Mouse (Mus musculus): ENCODE measurements around the gene Kcnd1. TPM values are rescaled to one million over a fixed set of nuclear protein-coding genes. Genes with fewer than 3 reads are reported as not detected.

Kcnd1 gene
- polyA plus RNA-seq, 2 experiments = 0.19 to 0.37 TPM

DNA sequence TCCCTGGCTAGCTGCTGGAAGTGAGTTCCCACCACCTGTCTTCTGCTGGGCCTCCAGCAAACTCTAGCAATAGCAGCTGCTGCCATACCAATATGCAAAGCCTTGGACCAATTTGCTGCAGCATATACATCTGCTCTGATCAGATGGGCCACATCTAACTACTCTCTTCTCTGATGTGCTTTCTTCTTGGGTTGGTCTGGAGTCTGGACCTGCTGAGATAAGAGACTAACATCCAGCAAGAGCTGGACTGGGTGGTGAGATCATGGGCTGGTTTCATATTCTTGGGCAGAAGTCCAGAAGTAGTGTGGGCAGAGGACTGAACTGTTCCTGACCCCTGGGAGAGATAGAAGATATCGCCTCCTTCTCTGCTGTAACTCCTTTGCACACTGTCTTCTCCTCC, 15.1 kb downstream of the Kcnd1 start:
- Histone ChIP-seq H3K27ac (peak overlapping the region; percentile 94), H3K4me3 (ENCODE audit: insufficient read depth in 1 of 2, low read depth in 2 of 2, low read length in 2 of 2) (no peak overlapping the region; a peak in 1 of 4 replicates), H3K36me3 (replicated peaks; ENCODE audit: control insufficient read depth, insufficient read depth, low read depth) (no peaks in the 10 kb centered on the region), H3K27me3 (ENCODE audit: control insufficient read depth, insufficient read depth, low read length) (no peaks in the 10 kb centered on the region), H3K9ac (replicated peaks) (peak overlapping the region; percentile 49), H3K4me1 (replicated peaks; ENCODE audit: control insufficient read depth in 2 of 2, insufficient read depth in 2 of 2, low read length in 1 of 2) (peaks cover 33 to 53% of the 10 kb centered on the region in 2 experiments), H3K9me3 (ENCODE audit: control insufficient read depth, low read length) (no peaks in the 10 kb centered on the region), H3K4me2 (ENCODE audit: low read depth) (peak overlapping the region; percentile 53)
- peak; percentile 58 to 65 (median 58) for DNase-seq (ENCODE audit: low read depth in 3 of 3, low spot score in 3 of 3)
- peak; percentile 54 for ATAC-seq (ENCODE audit: insufficient read depth)
- WGBS (ENCODE audit: insufficient replicate concordance) = 33% methylated on average over 1 of the region's 1 CpGs
- TF ChIP-seq CTCF (IDR thresholded peaks at IDR 0.05; ENCODE audit: low read depth) (no peak), EP300 (IDR thresholded peaks at IDR 0.05; ENCODE audit: low read depth) (peak; percentile 76)

GRCm38 (mm10) chrX:7840842-7841162, 18.7 kb downstream of the Kcnd1 start:
- no peaks in the 10 kb centered on the region for H3K27me3 ChIP-seq (ENCODE audit: control insufficient read depth, insufficient read depth, low read length)
- TF ChIP-seq CTCF (IDR thresholded peaks at IDR 0.05; ENCODE audit: low read depth) (no peak), EP300 (IDR thresholded peaks at IDR 0.05; ENCODE audit: low read depth) (no peak)
- DNase-seq (ENCODE audit: low read depth in 3 of 3, low spot score in 3 of 3) (no peak), ATAC-seq (ENCODE audit: insufficient read depth) (no peak)
- 5% methylated on average over 7 of the region's 7 CpGs for WGBS (ENCODE audit: insufficient replicate concordance)
- H3K27ac ChIP-seq = peak overlapping the region; percentile 84
- H3K36me3 ChIP-seq (replicated peaks; ENCODE audit: control insufficient read depth, insufficient read depth, low read depth) = peaks cover 3% of the 10 kb centered on the region; the same call in 1 of the 2 replicates
- H3K4me2 ChIP-seq (ENCODE audit: low read depth) = peak overlapping the region; percentile 73
- peaks cover 29 to 43% of the 10 kb centered on the region in 2 experiments for H3K4me1 ChIP-seq (replicated peaks; ENCODE audit: control insufficient read depth in 2 of 2, insufficient read depth in 2 of 2, low read length in 1 of 2)
- H3K4me3 ChIP-seq (ENCODE audit: insufficient read depth in 1 of 2, low read depth in 2 of 2, low read length in 2 of 2) = peak overlapping the region; percentile 80 to 88
- H3K9ac ChIP-seq (replicated peaks) = peak overlapping the region; percentile 54
- no peaks in the 10 kb centered on the region for H3K9me3 ChIP-seq (ENCODE audit: control insufficient read depth, low read length)

DNA sequence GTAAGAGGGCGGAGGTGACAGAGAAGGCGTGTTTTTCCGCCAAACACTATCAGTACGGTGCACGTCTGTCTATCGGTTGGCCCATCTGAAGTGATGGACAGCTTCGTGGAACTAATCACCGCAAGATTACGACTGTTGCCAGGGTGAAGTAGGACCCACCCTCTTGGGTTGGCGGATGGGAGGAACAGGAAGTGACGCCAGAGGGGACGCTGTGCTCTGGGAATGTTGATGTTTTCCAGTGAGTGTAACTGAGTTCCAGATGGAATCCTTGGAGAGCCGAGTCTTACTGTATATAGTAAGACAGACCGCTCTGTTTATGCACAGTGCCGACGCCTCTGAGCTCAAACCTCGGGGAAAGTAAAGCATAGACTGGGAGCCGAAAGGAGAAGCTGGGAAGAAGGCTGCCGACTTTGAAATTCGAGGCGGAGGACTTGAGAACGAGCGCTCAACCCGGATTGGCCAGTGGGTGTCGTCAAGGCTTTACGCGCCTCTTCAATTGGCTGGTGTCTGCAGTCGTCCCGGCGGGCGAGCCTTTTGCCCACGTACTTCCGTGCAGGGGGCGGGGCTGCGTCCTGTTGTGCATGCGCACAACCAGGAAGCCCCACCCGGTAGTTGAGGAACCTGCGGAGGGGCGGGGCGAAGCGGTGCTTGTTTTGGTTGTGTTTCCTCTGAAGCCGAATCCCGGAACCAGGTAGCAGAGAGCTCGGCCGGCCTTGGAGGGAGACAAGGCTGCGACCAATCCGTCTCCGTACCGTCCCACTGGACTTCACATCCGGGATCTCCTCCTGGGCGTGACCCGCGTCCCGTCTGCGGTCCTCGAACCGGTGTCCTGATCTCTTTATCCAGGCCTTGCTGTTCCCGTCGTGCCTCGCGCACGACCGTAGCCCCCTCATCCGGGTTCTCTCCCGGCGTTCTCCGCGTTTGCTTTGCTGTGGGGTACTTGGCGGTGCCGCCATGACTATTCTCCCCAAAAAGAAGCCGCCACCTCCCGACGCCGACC, 19.4 kb downstream of the Kcnd1 start, which contains the start of gene Otud5:
Gene Otud5 (plus strand): TSS at position 202 of the 1,000 bp plus-strand sequence.
- Histone ChIP-seq H3K9ac (replicated peaks) (peak within 1 kb of the TSS; percentile 89), H3K4me3 (ENCODE audit: insufficient read depth in 1 of 2, low read depth in 2 of 2, low read length in 2 of 2) (peak within 1 kb of the TSS; percentile 80 to 88), H3K36me3 (replicated peaks; ENCODE audit: control insufficient read depth, insufficient read depth, low read depth) (peaks cover 3% of the 10 kb centered on the region; the same call in 1 of the 2 replicates), H3K27ac (peak within 1 kb of the TSS; percentile 95), H3K27me3 (ENCODE audit: control insufficient read depth, insufficient read depth, low read length) (no peaks in the 10 kb centered on the region), H3K9me3 (ENCODE audit: control insufficient read depth, low read length) (no peaks in the 10 kb centered on the region), H3K4me2 (ENCODE audit: low read depth) (peak within 1 kb of the TSS; percentile 74), H3K4me1 (replicated peaks; ENCODE audit: control insufficient read depth in 2 of 2, insufficient read depth in 2 of 2, low read length in 1 of 2) (peaks cover 22 to 37% of the 10 kb centered on the region in 2 experiments)
- TF ChIP-seq EP300 (IDR thresholded peaks at IDR 0.05; ENCODE audit: low read depth) = peak; percentile 71
- no peak for TF ChIP-seq CTCF (IDR thresholded peaks at IDR 0.05; ENCODE audit: low read depth)
- peak; percentile 92 to 94 (median 94) for DNase-seq (ENCODE audit: low read depth in 3 of 3, low spot score in 3 of 3)
- ATAC-seq (ENCODE audit: insufficient read depth) = peak; percentile 89
- 10% methylated on average over 74 of the region's 74 CpGs for WGBS (ENCODE audit: insufficient replicate concordance)

- peak overlapping the region; percentile 71 to 80 for H3K4me3 ChIP-seq (ENCODE audit: insufficient read depth in 1 of 2, low read depth in 2 of 2, low read length in 2 of 2)
- DNase-seq (ENCODE audit: low read depth in 3 of 3, low spot score in 3 of 3) (peak in 1 of 3 experiments; percentile 14), ATAC-seq (ENCODE audit: insufficient read depth) (no peak)
- H3K4me2 ChIP-seq (ENCODE audit: low read depth) = peak overlapping the region; percentile 74
- H3K36me3 ChIP-seq (replicated peaks; ENCODE audit: control insufficient read depth, insufficient read depth, low read depth) = peaks cover 3% of the 10 kb centered on the region; the same call in 1 of the 2 replicates
- H3K27me3 ChIP-seq (ENCODE audit: control insufficient read depth, insufficient read depth, low read length) = no peaks in the 10 kb centered on the region
- H3K27ac ChIP-seq = peak overlapping the region; percentile 95
- no peak for TF ChIP-seq CTCF (IDR thresholded peaks at IDR 0.05; ENCODE audit: low read depth)
- no peak for TF ChIP-seq EP300 (IDR thresholded peaks at IDR 0.05; ENCODE audit: low read depth)
- no peaks in the 10 kb centered on the region for H3K9me3 ChIP-seq (ENCODE audit: control insufficient read depth, low read length)
- peak overlapping the region; percentile 89 for H3K9ac ChIP-seq (replicated peaks)
- H3K4me1 ChIP-seq (replicated peaks; ENCODE audit: control insufficient read depth in 2 of 2, insufficient read depth in 2 of 2, low read length in 1 of 2) = peaks cover 16 to 29% of the 10 kb centered on the region in 2 experiments
- whole genome bisulfite sequencing (ENCODE audit: insufficient replicate concordance) = 13% methylated on average over 41 of the region's 42 CpGs
Observed at GRCm38 (mm10) chrX:7842318-7842717, 20.2 kb downstream of the Kcnd1 start.

GRCm38 (mm10) chrX:7847845-7848244, 25.8 kb downstream of the Kcnd1 start:
- Histone ChIP-seq H3K4me1 (replicated peaks; ENCODE audit: control insufficient read depth in 2 of 2, insufficient read depth in 2 of 2, low read length in 1 of 2) (0 out of 4 replicates have a peak, but pooled peaks cover 0 to 3% of the 10 kb centered on the region in 2 experiments), H3K27me3 (ENCODE audit: control insufficient read depth, insufficient read depth, low read length) (no peaks in the 10 kb centered on the region), H3K9ac (replicated peaks) (no peak overlapping the region), H3K4me3 (ENCODE audit: insufficient read depth in 1 of 2, low read depth in 2 of 2, low read length in 2 of 2) (no peak overlapping the region), H3K9me3 (ENCODE audit: control insufficient read depth, low read length) (no peaks in the 10 kb centered on the region), H3K36me3 (replicated peaks; ENCODE audit: control insufficient read depth, insufficient read depth, low read depth) (peaks cover 22% of the 10 kb centered on the region), H3K4me2 (ENCODE audit: low read depth) (no peak overlapping the region), H3K27ac (no peak overlapping the region)
- DNase-seq (ENCODE audit: low read depth in 3 of 3, low spot score in 3 of 3) (no peak), ATAC-seq (ENCODE audit: insufficient read depth) (no peak)
- TF ChIP-seq EP300 (IDR thresholded peaks at IDR 0.05; ENCODE audit: low read depth) = no peak
- TF ChIP-seq CTCF (IDR thresholded peaks at IDR 0.05; ENCODE audit: low read depth) = no peak
- WGBS (ENCODE audit: insufficient replicate concordance) = 94% methylated on average over 2 of the region's 2 CpGs
